Mouse (Mus musculus): Measurements from ENCODE around the gene Rbl1. TPM values are rescaled to one million over a fixed set of nuclear protein-coding genes. Genes with fewer than 3 reads are reported as not detected.

Gene Rbl1
- total and polyA plus RNA-seq, 3 experiments, result 17.8 to 18.1 TPM; not detected in 1

DNA sequence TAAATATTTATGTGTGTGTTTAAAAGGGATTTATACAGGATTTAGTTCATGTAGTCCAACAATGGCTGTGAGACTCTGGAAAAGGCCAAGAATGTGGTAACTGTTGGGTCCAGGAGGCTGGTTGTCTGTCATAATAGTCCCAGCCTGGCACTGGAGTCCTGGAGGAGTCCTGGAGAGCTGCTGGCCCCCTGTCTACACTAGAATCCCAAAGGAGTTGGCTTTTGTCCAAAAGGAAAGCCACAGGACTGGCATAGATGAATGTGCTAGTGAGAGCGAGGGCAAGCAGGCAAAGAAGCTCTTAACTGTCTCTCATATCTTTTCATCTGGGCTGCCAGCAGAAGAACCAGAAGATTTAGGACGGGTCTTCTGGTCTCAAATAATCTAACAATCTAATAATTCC lies 67.7 kb downstream of the Rbl1 start:
- no peak overlapping the region for H3K27ac ChIP-seq (ENCODE audit: control insufficient read depth, low read depth, low read length)
- H3K4me1 ChIP-seq (ENCODE audit: control insufficient read depth in 1 of 2, insufficient read depth in 2 of 2, low read length in 2 of 2), result peaks cover 12 to 42% of the 10 kb centered on the region in 2 experiments

DNA sequence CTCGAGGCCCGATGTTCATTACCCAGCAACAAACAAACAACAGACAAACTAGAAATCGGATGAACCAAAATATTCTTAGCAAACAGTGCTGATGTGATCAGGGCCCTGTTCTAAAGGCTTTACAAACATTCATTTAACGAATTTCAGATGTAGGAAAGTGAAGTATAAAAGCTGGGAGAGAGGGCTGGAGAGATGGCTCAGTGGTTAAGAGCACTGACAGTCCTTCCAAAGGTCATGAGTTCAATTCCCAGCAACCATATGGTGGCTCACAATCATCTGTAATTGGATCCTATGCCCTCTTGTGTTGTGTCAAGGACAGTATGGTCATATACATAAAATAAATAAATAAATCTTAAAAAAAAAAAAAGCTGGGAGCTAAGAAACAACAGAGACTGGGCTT lies 68.2 kb downstream of the Rbl1 start:
- DNase-seq (ENCODE audit: low read depth, low spot score), result no peak
- H3K27me3 ChIP-seq (ENCODE audit: control insufficient read depth in 1 of 2, insufficient read depth in 2 of 2, low read length in 2 of 2), result no peaks in the 10 kb centered on the region
- no peak overlapping the region for H3K4me3 ChIP-seq (ENCODE audit: control insufficient read depth in 1 of 2, insufficient read depth in 1 of 2, low read depth in 2 of 2, low read length in 2 of 2)
- H3K4me1 ChIP-seq (ENCODE audit: control insufficient read depth in 1 of 2, insufficient read depth in 2 of 2, low read length in 2 of 2), result peaks cover 16 to 42% of the 10 kb centered on the region in 2 experiments
- peaks cover 15% of the 10 kb centered on the region for H3K79me2 ChIP-seq (ENCODE audit: control insufficient read depth, insufficient read depth, low read length, poor library complexity)
- no peaks in the 10 kb centered on the region for H3K9me3 ChIP-seq (replicated peaks; ENCODE audit: insufficient read depth, low read length)
- H3K27ac ChIP-seq (ENCODE audit: control insufficient read depth, low read depth, low read length), result no peak overlapping the region
- no peak overlapping the region for H3K9ac ChIP-seq (ENCODE audit: control insufficient read depth, low read depth, low read length, poor library complexity, severe bottlenecking)
- peaks cover 0 to 42% of the 10 kb centered on the region in 2 experiments; a peak in 2 of 4 replicates for H3K36me3 ChIP-seq (ENCODE audit: control insufficient read depth in 1 of 2, insufficient read depth in 2 of 2, low read length in 2 of 2)
- TF ChIP-seq POLR2AphosphoS2 (IDR thresholded peaks at IDR 0.05; ENCODE audit: low read length), result no peak
- no peak for TF ChIP-seq CTCF (IDR thresholded peaks at IDR 0.05 in 2 of 3, conservative IDR thresholded peaks at IDR 0.05 in 1 of 3; ENCODE audit: control insufficient read depth in 1 of 3, insufficient read depth in 1 of 3, low read depth in 2 of 3, low read length in 3 of 3, poor library complexity in 1 of 3, severe bottlenecking in 1 of 3)
- no peak for TF ChIP-seq SMC3 (IDR thresholded peaks at IDR 0.05; ENCODE audit: low read depth, low read length)
- no peak for TF ChIP-seq HCFC1 (IDR thresholded peaks at IDR 0.05; ENCODE audit: low read depth, low read length)
- no peak for TF ChIP-seq EP300 (IDR thresholded peaks at IDR 0.05; ENCODE audit: low read depth in 1 of 2, low read length in 2 of 2)
- TF ChIP-seq RCOR1 (IDR thresholded peaks at IDR 0.05; ENCODE audit: low read depth, low read length), result no peak
- no peak for TF ChIP-seq CHD1 (IDR thresholded peaks at IDR 0.05; ENCODE audit: low read depth, low read length)
- TF ChIP-seq NRF1 (IDR thresholded peaks at IDR 0.05; ENCODE audit: insufficient read depth, low read depth, low read length, poor library complexity, severe bottlenecking), result no peak
- TF ChIP-seq TBP (IDR thresholded peaks at IDR 0.05; ENCODE audit: low read depth, low read length), result no peak
- no peak for TF ChIP-seq JUND (IDR thresholded peaks at IDR 0.05; ENCODE audit: low read depth, low read length)
- no peak for TF ChIP-seq GABPA (IDR thresholded peaks at IDR 0.05; ENCODE audit: low read depth, low read length)
- no peak for TF ChIP-seq MYC (IDR thresholded peaks at IDR 0.05; ENCODE audit: low read depth, low read length)
- no peak for TF ChIP-seq ELF1 (IDR thresholded peaks at IDR 0.05; ENCODE audit: low read depth, low read length)
- TF ChIP-seq GATA1 (IDR thresholded peaks at IDR 0.05; ENCODE audit: low read depth, low read length), result no peak
- TF ChIP-seq TAL1 (IDR thresholded peaks at IDR 0.05; ENCODE audit: low read length), result no peak

More for the DNA sequence above, 67.7 kb downstream of the Rbl1 start:
- Histone ChIP-seq H3K9me3 (replicated peaks; ENCODE audit: insufficient read depth, low read length) (no peaks in the 10 kb centered on the region), H3K27me3 (ENCODE audit: control insufficient read depth in 1 of 2, insufficient read depth in 2 of 2, low read length in 2 of 2) (no peaks in the 10 kb centered on the region), H3K9ac (ENCODE audit: control insufficient read depth, low read depth, low read length, poor library complexity, severe bottlenecking) (no peak overlapping the region), H3K36me3 (ENCODE audit: control insufficient read depth in 1 of 2, insufficient read depth in 2 of 2, low read length in 2 of 2) (peaks cover 0 to 41% of the 10 kb centered on the region in 2 experiments; a peak in 2 of 4 replicates), H3K4me3 (ENCODE audit: control insufficient read depth in 1 of 2, insufficient read depth in 1 of 2, low read depth in 2 of 2, low read length in 2 of 2) (no peak overlapping the region), H3K79me2 (ENCODE audit: control insufficient read depth, insufficient read depth, low read length, poor library complexity) (peaks cover 15% of the 10 kb centered on the region)
- no peak for TF ChIP-seq CTCF (IDR thresholded peaks at IDR 0.05 in 2 of 3, conservative IDR thresholded peaks at IDR 0.05 in 1 of 3; ENCODE audit: control insufficient read depth in 1 of 3, insufficient read depth in 1 of 3, low read depth in 2 of 3, low read length in 3 of 3, poor library complexity in 1 of 3, severe bottlenecking in 1 of 3)
- no peak for DNase-seq (ENCODE audit: low read depth, low spot score)

Measured in MEL (cell line).